Mouse (Mus musculus): ENCODE results near the gene Frg2f1. TPM values are rescaled to one million over a fixed set of nuclear protein-coding genes. Genes with fewer than 3 reads are reported as not detected.
"Not testable (repeated sequence)": the region's sequence is repeated elsewhere in the genome, so short reads cannot be mapped to it uniquely, and the experiment has no call there.

Gene Frg2f1
- total RNA-seq (2021), result 10 to 100 TPM; 26.2 to 31.1 TPM

GRCm38 (mm10) chr4:119539031-119539824 lies at the start of gene Frg2f1:
Frg2f1 (minus strand) TSS chr4:119539529.
- DNase-seq, result peak; percentile 95

DNA sequence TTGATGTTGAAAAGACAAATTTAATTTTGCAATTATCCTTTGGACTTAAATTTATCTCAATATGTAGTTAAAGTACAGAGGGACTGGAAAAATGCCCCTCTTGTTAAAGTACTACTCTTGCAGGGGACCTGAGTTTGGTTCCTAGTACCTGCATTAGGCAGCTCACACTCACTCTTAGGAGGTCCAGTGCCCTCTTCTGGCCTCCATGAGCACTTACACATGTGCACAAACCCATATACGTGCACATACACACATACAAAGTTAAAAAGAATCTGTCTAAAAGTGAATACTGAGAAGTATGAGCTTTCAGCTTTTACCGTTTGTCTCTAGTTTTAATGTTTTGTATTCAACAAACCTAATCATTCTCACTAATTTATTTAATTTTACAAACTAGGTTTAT lies 48.7 kb upstream of the Frg2f1 start:
- no peak for DNase-seq

DNA sequence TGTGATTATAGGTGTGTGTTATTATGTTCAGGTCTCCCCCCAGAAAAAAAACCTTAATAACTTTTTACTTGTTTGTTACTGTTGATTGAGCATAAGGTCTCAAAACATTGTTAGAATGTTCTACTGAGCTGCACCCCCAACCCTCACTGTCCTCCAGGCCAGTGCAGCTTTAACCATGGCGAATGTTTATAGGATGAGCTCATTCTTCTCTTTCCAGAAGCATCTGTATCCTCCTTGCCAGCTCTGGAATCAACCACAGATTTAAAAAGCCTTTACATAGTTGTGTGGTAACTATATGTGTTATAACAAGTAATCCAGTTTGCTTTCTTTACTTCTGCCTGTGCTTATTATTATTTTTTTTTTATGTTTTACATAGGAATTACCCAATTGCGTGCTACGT lies 36.1 kb upstream of the Frg2f1 start:
- no peak for DNase-seq

DNA sequence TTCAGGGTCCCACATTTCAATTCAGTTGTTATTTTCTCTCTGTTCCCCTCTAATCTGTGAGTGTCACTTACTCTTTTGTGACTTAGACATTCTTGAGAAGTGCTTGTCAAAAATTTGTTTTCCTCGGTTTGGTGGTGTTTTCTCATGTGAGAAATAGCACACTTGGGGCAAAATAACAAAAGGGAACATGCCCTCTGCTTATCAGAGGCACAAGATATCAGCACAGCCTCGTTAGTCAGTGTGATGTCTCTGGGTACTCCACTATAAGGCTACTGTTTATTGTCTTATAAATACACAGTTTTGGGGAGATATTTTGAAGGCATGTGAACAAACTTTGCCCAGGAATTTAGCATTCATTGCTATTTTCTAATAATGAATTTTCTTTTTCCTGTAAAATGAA lies 35.2 kb upstream of the Frg2f1 start:
- DNase-seq, result no peak

- no peak for DNase-seq
These were observed 33.4 kb upstream of the Frg2f1 start for GRCm38 (mm10) chr4:119572682-119573081.

DNA sequence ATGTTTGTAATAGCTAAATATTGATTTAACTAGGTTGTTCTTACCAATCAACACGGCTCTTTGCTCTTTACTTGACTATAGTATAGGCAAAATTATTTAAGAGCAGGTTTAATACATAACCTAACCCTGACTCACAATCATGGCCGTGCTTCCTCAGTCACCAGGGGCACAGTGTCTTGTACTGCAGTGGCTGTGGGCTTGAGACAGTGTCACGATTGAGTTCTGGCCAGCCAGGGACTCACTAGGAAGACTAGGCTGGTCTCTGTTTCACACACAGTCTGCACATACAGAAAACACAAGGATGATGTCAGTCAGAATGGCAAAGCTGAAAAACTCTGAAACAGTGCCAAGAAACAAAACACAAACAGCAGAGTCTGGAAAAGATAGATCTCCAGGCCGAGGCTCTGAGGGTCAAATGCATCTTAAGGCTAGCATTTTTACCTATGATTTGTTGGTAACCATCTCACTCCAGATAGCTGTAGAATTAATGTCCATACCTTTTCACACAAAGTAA lies 27.1 kb upstream of the Frg2f1 start:
- DNase-seq, result no peak

DNA sequence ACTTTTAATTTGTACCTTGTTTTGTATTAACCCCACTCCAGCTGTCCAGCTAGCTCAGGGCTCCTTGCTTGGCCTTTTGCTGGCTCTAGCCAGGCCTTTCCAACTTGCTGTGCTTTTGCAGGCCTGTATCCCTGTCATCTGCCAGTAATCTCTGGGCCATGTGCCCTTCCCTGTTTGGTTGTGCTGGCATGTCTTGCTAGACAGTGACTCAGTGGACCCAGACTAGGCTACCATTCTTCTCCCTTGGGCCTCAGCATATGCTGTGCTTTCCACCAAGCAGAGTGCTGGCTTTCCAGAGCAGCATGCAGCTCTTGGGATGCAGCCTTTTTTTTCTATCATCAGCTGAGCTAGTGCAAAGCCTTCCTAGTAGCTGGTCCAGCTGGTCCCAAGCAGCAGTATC lies 23.8 kb upstream of the Frg2f1 start:
- peak; percentile 6 to 8 for DNase-seq

GRCm38 (mm10) chr4:119555466-119555865 lies 16.1 kb upstream of the Frg2f1 start:
- no peak for DNase-seq

- no peak for DNase-seq
These were observed 11.5 kb upstream of the Frg2f1 start for GRCm38 (mm10) chr4:119550864-119551263.

DNA sequence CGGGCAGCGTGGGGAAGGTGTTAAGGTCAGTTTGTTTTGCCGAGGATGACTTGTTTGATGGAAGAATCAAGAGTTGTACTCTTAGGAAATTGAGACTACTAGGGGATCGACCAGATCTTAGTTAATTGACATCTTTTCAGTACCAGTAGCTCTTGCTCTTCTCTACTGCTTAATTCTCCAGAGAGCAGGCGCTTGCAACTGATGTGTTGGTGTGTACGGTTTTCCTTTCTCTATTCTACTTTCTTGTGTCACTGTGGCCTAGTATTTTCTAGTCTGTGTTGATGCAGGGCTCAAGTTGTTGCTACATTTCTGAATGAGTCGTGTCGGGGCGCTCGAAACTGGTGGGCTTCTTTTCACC lies 1.2 kb upstream of the Frg2f1 start:
- no peak for DNase-seq

GRCm38 (mm10) chr4:119539836-119540532 lies 655 bp upstream of the Frg2f1 start:
- DNase-seq, result peak; percentile 38 to 39

DNA sequence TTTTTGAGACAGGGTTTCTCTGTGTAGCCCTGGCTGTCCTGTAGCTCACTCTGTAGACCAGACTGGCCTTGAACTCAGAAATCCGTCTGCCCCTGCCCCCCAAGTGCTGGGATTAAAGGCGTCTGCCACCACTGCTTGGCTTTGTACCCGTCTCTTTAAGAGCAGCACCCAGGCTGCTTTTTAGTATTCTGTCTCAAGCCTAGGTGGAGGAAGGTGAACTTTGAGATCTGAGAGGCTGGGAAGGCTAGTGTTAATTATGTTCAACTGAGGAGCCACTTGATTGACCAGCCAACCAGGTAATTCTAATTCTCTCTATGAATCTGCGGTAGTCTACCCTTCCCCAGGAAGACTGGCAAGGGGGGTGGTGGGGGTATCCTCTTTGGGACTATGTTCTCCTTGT lies 1.9 kb downstream of the Frg2f1 start:
- DNase-seq, result no peak

DNA sequence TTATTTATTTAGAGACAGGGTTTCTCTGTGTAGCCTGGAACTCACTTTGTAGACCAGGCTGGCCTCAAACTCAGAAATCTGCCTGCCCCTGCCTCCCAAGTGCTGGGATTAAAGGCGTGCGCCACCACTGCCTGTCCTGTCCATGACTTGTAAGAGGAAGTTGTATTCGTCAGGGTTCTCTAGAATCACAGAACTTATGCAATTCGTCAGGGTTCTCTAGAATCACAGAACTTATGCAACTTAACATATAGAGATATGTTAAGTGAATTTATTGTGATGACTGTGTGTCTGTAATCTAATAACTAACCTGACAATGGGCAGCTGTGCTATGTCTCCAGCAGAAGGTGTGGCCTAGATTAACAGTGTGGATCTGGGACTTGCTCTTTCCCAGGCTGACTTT lies 2.7 kb downstream of the Frg2f1 start, which contains the start of gene Foxj3:
Gene Foxj3 (plus strand): TSS at position 390 of the 400 bp plus-strand sequence.
- not testable (repeated sequence) for DNase-seq

DNA sequence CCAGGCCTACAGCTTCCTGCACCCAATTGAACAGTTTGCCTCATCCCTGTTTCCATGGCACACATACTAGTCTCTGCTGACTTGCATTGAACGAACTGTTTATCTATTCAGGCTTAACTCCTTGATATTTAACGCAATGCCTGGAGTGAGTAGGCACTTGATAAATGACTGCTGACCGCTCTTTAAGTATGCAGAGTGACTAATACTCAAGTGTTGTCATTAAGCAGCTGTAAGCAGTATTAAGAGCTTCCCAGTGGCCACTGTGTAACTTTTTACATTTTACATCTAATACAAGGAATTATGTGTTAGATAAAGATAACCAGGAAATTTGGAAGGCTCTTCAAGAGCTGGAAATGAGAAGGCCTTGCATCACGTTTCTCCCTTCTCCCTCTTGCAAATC lies 4.2 kb downstream of the Frg2f1 start:
- no peak for DNase-seq

DNA sequence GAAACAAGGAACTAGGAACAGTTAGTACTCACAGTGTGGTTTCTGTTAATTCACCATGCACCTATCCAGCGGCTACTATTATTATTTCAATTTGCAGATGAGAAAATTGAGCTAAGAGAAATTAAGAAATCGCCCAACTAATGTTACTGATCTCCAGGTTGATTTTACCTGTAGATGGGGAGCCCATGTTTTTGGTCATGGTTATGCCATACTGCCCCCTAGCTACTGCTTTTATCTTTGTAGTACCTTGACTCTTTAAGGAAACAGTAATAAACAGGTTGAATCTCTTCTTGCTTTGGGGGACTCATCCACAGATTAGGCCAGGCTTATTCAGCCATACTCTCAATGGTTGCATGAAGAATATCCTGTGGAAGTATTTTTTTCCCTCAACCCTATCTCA lies 7.5 kb downstream of the Frg2f1 start:
- DNase-seq, result no peak

DNA sequence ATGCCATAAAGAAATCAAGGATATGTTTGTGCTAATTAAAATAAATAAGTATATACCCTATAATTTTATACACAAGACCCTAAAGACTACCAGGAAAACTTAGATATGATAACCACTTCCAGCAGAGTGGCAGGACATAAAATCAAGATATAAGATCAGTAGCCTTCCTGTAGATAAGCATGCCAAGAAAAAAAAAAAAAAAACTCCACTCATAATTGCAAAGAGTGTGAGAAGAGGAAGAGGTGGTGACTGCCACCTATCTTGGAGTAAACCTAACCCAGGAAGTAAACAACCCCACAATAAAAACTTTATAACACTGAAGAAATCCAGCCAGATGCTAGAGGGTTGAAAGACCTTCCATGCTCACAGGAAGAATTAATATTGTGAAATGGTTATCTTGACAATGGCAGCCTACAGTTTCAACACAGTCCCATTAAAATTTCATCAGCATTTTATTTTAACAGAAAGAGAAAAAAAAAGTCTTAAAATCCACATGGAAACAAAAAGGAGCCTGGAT lies 12.9 kb downstream of the Frg2f1 start:
- DNase-seq, result no peak

GRCm38 (mm10) chr4:119524466-119524865 lies 14.9 kb downstream of the Frg2f1 start:
- no peak for DNase-seq

- DNase-seq, result no peak
These were observed 15.3 kb downstream of the Frg2f1 start for GRCm38 (mm10) chr4:119524010-119524409.

DNA sequence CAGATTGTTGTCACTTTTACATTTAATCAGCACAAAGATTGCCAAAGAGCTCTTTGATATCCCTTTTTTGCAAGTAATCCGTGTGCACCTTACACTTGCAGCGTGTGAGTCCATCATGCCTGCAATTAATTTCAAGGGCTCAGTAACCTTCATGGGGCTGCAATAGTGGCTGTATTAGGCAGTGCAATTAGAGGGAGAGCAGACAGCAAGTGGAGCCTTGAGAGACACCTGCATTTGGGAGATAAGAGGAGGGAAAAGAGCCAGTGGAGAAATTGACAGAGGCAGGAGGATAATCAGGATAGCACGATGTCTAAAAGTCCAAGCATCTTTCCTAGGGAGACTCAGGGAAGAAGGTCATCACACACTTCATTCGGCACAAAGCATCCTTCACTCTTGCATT lies 15.8 kb downstream of the Frg2f1 start:
- no peak for DNase-seq

- DNase-seq, result no peak
These were observed 26.6 kb downstream of the Frg2f1 start for GRCm38 (mm10) chr4:119512731-119513141.

DNA sequence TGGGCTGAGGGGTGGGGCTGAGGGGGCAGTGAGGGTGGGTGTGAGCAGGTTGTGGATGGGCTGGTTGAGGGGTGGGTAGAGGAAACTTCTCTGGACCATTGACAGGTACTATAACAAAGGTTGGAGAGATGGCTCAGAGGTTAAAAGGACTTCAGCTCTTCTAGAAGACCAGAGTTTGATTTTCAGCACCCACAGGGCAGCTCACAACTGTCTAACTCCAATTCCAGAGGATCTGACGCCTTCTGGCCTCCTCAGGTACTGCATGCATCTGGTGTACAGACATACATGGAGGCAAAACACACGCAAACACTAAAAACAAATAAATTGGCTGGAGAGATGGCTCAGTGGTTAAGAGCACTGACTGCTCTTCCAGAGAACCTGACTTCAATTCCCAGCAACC lies 27.7 kb downstream of the Frg2f1 start:
- no peak for DNase-seq

DNA sequence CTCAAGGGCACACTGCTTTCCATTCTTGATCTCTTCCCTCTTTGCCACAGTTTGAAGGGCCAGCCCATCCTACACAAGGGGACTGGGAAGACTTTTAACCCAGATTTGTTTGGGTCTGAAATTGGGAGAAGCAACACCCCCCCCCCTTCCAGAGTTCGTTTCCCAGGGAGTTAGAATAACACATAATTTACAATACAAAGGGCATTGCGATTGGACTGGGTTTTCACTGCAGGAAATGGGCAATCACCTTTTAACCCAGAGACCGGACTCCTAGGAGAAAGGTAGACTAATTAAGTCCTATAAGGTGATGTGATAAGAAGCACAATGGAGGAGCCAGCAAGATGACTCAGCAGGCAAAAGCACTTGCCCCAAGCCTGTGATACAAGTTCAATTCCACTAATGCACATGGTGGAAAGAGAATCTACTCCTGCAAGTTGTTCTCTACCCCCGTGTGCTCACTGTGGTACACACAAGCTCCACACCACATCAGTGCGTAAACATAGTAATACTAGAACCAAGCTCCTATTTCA lies 40.9 kb downstream of the Frg2f1 start:
- no peak for DNase-seq

- DNase-seq, result no peak
These were observed 46.4 kb downstream of the Frg2f1 start for GRCm38 (mm10) chr4:119492933-119493327.

Measured in layer of hippocampus, postnatal 36 days (tissue).